Mouse (Mus musculus): ENCODE measurements around the gene Mb. TPM values are rescaled to one million over a fixed set of nuclear protein-coding genes. Genes with fewer than 3 reads are reported as not detected.

Mb gene
- total RNA-seq (2014; rRNA removed): 0.66 TPM in 1 of 2 replicates, not detected in the other
- polyA plus RNA-seq (2015; fragmentation: Nextera tagmentation; extraction: Ambion mirVana): 0.53 and 0.69 TPM in 2 replicates

DNA sequence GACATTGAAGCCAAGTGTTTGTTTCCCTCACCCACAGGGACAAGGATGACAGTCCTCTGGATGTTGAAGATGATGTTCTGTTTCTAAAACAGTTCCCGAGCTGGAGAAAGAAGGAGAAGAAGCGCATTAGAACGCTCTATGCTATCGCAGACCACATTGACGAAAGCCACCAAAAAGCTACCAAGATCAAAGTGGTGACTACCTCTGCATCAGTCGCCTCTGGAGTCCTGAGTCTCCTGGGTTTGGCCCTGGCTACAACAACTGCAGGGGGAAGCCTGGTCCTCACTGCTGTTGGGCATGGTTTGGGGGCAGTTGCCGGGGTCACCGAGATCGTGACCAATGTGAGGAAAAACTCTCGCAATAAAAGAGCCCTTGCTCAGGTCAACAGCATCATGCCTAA, at the start of gene Mb:
Mb (minus strand) TSS at position 101 of the 400 bp plus-strand sequence.
- H3K27ac ChIP-seq (ENCODE audit: low read depth, low read length): no peak within 1 kb of the TSS
- WGBS: 95% methylated on average over 10 of the region's 10 CpGs
- no peak for ATAC-seq (ENCODE audit: low FRiP score)
- H3K36me3 ChIP-seq (ENCODE audit: insufficient read depth, low read length): no peaks in the 10 kb centered on the region
- no peak within 1 kb of the TSS for H3K9ac ChIP-seq (replicated peaks; ENCODE audit: low read length, poor library complexity, severe bottlenecking)
- no peak within 1 kb of the TSS for H3K4me3 ChIP-seq (ENCODE audit: low read depth, low read length)
- no peak within 1 kb of the TSS for H3K4me2 ChIP-seq (ENCODE audit: low read depth, low read length, poor library complexity, severe bottlenecking)
- DNase-seq (ENCODE audit: low spot score): no peak
- no peaks in the 10 kb centered on the region for H3K9me3 ChIP-seq (ENCODE audit: low read length)
- no peaks in the 10 kb centered on the region for H3K4me1 ChIP-seq (ENCODE audit: insufficient read depth, low read length)
- no peaks in the 10 kb centered on the region for H3K27me3 ChIP-seq (ENCODE audit: insufficient read depth, low read length)
- TF ChIP-seq CTCF (IDR thresholded peaks at IDR 0.05): no peak

DNA sequence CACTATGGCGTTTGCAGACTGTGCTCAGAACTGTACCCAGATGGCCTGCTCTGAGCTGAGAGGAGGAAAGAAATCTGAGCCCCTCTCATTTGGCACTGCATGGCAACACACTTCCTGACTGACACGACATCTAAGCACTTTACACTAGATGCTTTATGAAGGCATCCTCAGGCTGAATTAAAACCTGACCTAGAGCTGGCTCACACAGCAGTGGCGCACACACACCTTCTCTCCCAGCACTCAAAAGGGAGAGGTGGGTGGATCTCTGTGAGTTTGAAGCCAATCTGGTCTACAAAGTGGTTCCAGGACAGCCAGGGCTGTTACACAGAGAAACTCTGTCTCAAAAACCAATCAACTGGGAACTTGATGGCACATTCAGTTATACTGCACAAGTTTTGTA, 49.3 kb upstream of the Mb start:
- no peak overlapping the region for H3K4me3 ChIP-seq (ENCODE audit: low read depth, low read length)
- DNase-seq (ENCODE audit: low spot score): no peak
- no peaks in the 10 kb centered on the region for H3K27me3 ChIP-seq (ENCODE audit: insufficient read depth, low read length)
- 79% methylated on average over 3 of the region's 3 CpGs for WGBS
- H3K9me3 ChIP-seq (ENCODE audit: low read length): no peaks in the 10 kb centered on the region
- no peak overlapping the region for H3K4me2 ChIP-seq (ENCODE audit: low read depth, low read length, poor library complexity, severe bottlenecking)
- no peak for ATAC-seq (ENCODE audit: low FRiP score)
- no peak for TF ChIP-seq CTCF (IDR thresholded peaks at IDR 0.05)
- H3K4me1 ChIP-seq (ENCODE audit: insufficient read depth, low read length): no peaks in the 10 kb centered on the region
- H3K27ac ChIP-seq (ENCODE audit: low read depth, low read length): no peak overlapping the region
- H3K9ac ChIP-seq (replicated peaks; ENCODE audit: low read length, poor library complexity, severe bottlenecking): no peak overlapping the region
- peaks cover 32% of the 10 kb centered on the region for H3K36me3 ChIP-seq (ENCODE audit: insufficient read depth, low read length)

DNA sequence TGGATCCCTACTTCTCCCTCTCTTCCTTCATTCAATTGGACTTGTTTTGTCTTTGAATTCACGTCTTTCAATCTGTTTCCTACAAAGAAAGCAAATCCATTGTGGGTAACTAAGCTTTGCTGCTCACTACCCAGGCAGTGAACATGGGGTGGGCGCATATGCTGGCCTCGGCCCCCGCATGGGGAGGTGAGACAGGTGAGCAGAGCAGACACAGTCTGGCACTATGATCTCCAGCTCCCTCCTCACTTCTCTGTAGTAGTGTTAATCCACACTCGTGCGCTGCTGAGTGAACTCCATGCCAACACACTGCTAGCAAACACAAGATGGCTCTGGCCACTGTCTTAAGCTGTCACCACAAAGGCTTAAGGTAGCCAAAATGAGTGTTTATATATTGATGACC, 46.9 kb upstream of the Mb start:
- DNase-seq (ENCODE audit: low spot score) (no peak), ATAC-seq (ENCODE audit: low FRiP score) (no peak)
- H3K4me1 ChIP-seq (ENCODE audit: insufficient read depth, low read length): no peaks in the 10 kb centered on the region
- H3K9me3 ChIP-seq (ENCODE audit: low read length): no peaks in the 10 kb centered on the region
- H3K27me3 ChIP-seq (ENCODE audit: insufficient read depth, low read length): no peaks in the 10 kb centered on the region
- no peak overlapping the region for H3K4me3 ChIP-seq (ENCODE audit: low read depth, low read length)
- no peak overlapping the region for H3K27ac ChIP-seq (ENCODE audit: low read depth, low read length)
- H3K9ac ChIP-seq (replicated peaks; ENCODE audit: low read length, poor library complexity, severe bottlenecking): no peak overlapping the region
- no peak overlapping the region for H3K4me2 ChIP-seq (ENCODE audit: low read depth, low read length, poor library complexity, severe bottlenecking)
- H3K36me3 ChIP-seq (ENCODE audit: insufficient read depth, low read length): peaks cover 37% of the 10 kb centered on the region
- no peak for TF ChIP-seq CTCF (IDR thresholded peaks at IDR 0.05)
- 87% methylated on average over 6 of the region's 6 CpGs for WGBS

DNA sequence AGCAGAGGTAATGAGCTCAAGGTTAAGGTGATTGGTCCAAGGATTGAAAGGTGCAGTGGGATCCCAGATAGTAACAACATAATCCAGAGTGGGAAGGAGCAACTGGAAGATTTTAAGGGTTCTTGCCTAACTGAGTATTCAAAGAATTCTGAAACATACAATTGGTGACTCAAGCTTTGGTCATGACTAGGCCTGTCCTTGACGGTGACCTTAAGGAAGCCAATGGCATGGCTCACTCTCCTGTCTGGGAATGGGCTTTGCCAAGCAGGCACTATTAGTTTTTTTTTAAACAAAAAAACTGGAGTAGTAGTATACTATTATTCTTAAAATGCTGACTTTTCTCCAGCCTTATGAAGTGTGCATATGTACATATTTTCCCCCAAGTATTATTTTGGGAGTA, 44.7 kb upstream of the Mb start:
- DNase-seq (ENCODE audit: low spot score) (no peak), ATAC-seq (ENCODE audit: low FRiP score) (no peak)
- TF ChIP-seq CTCF (IDR thresholded peaks at IDR 0.05): no peak
- Histone ChIP-seq H3K4me1 (ENCODE audit: insufficient read depth, low read length) (no peaks in the 10 kb centered on the region), H3K4me3 (ENCODE audit: low read depth, low read length) (no peak overlapping the region), H3K36me3 (ENCODE audit: insufficient read depth, low read length) (peaks cover 35% of the 10 kb centered on the region), H3K27me3 (ENCODE audit: insufficient read depth, low read length) (no peaks in the 10 kb centered on the region), H3K9me3 (ENCODE audit: low read length) (no peaks in the 10 kb centered on the region), H3K27ac (ENCODE audit: low read depth, low read length) (no peak overlapping the region), H3K4me2 (ENCODE audit: low read depth, low read length, poor library complexity, severe bottlenecking) (no peak overlapping the region), H3K9ac (replicated peaks; ENCODE audit: low read length, poor library complexity, severe bottlenecking) (no peak overlapping the region)
- 95% methylated on average over 1 of the region's 1 CpGs for WGBS

DNA sequence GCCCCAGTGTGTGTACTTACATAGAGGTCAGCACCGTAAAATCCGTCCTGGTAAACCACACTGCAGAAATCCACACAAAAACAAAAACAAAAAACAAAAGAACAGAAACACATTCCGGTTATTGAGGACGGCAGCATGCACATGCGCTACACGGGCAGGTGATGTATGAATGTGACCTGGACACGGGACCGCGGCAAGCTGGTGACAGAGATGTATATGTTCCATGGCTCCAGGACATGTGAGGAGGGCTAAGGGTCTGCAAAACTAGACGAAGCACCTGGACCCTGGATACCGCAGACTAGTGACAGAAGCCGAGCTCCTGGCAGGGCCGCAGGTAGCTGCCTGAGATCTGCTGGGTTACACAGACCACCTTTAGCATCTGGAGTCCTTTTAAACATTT, 44.0 kb upstream of the Mb start:
- ATAC-seq (ENCODE audit: low FRiP score) (no peak), DNase-seq (ENCODE audit: low spot score) (no peak)
- no peak overlapping the region for H3K4me2 ChIP-seq (ENCODE audit: low read depth, low read length, poor library complexity, severe bottlenecking)
- no peaks in the 10 kb centered on the region for H3K4me1 ChIP-seq (ENCODE audit: insufficient read depth, low read length)
- TF ChIP-seq CTCF (IDR thresholded peaks at IDR 0.05): no peak
- H3K27ac ChIP-seq (ENCODE audit: low read depth, low read length): no peak overlapping the region
- H3K36me3 ChIP-seq (ENCODE audit: insufficient read depth, low read length): peaks cover 35% of the 10 kb centered on the region
- no peaks in the 10 kb centered on the region for H3K27me3 ChIP-seq (ENCODE audit: insufficient read depth, low read length)
- H3K9ac ChIP-seq (replicated peaks; ENCODE audit: low read length, poor library complexity, severe bottlenecking): no peak overlapping the region
- 96% methylated on average over 13 of the region's 13 CpGs for WGBS
- H3K4me3 ChIP-seq (ENCODE audit: low read depth, low read length): no peak overlapping the region
- no peaks in the 10 kb centered on the region for H3K9me3 ChIP-seq (ENCODE audit: low read length)

DNA sequence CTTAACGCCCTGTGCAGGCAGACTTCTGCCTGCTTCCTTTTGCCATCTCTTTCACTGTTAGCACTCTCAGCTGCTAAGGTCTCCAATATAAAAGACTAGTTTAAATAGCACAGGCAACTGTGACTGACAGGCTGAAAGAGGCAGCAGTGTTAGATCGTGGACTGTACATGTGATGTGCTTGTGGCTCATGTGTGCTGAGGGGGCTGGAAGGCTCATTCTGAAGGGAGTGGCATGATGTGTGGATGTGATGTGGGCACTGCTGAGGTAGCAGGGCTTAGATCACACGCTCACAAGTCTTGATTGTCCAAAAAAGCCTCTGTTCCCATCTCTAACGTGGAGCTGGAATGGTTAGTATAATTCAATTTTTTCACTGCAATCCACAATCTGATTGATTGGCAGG, 40.9 kb upstream of the Mb start:
- no peak for TF ChIP-seq CTCF (IDR thresholded peaks at IDR 0.05)
- no peak overlapping the region for H3K9ac ChIP-seq (replicated peaks; ENCODE audit: low read length, poor library complexity, severe bottlenecking)
- 76% methylated on average over 4 of the region's 4 CpGs for WGBS
- no peaks in the 10 kb centered on the region for H3K9me3 ChIP-seq (ENCODE audit: low read length)
- no peak overlapping the region for H3K4me2 ChIP-seq (ENCODE audit: low read depth, low read length, poor library complexity, severe bottlenecking)
- H3K36me3 ChIP-seq (ENCODE audit: insufficient read depth, low read length): peaks cover 22% of the 10 kb centered on the region
- DNase-seq (ENCODE audit: low spot score): no peak
- H3K4me1 ChIP-seq (ENCODE audit: insufficient read depth, low read length): no peaks in the 10 kb centered on the region
- H3K27me3 ChIP-seq (ENCODE audit: insufficient read depth, low read length): no peaks in the 10 kb centered on the region
- 0 out of 2 replicates have a peak overlapping the region, but pooled peaks have one; percentile 13 for H3K27ac ChIP-seq (ENCODE audit: low read depth, low read length)
- no peak overlapping the region for H3K4me3 ChIP-seq (ENCODE audit: low read depth, low read length)
- no peak for ATAC-seq (ENCODE audit: low FRiP score)

Data from midbrain, postnatal 0 days (tissue).